Mouse (Mus musculus) ovary, adult 18-20 months (tissue): ENCODE results near the gene Mrpl2.

Experiments
- DNase-seq: peaks from one replicate; pipeline ENCODE4 v3.0.0; 2022; ENCODE audit warnings: low spot score, mixed read lengths

The Mrpl2 gene

GRCm38 (mm10) chr17:46645561-46646321 is at the start of gene Mrpl2, which contains the start of gene Klc4:
Gene Mrpl2 (plus strand): TSS chr17:46646229.
Gene Klc4 (minus strand): TSS chr17:46646022.
- peak; percentile 95 for DNase-seq

- DNase-seq = no peak
These were observed 48.1 kb upstream of the Mrpl2 start for GRCm38 (mm10) chr17:46597956-46598355.

- DNase-seq = no peak
These were observed 47.1 kb upstream of the Mrpl2 start for GRCm38 (mm10) chr17:46598963-46599362.

GRCm38 (mm10) chr17:46600569-46600968 is 45.5 kb upstream of the Mrpl2 start:
- DNase-seq = no peak

GRCm38 (mm10) chr17:46602212-46602611 is 43.8 kb upstream of the Mrpl2 start:
- no peak for DNase-seq

- DNase-seq = no peak
These were observed 42.8 kb upstream of the Mrpl2 start for GRCm38 (mm10) chr17:46603229-46603628.

- DNase-seq = no peak
These were observed 40.9 kb upstream of the Mrpl2 start for GRCm38 (mm10) chr17:46605126-46605525.

GRCm38 (mm10) chr17:46605987-46606386 is 40.0 kb upstream of the Mrpl2 start:
- no peak for DNase-seq

- no peak for DNase-seq
These were observed 36.1 kb upstream of the Mrpl2 start for GRCm38 (mm10) chr17:46609721-46610514.

- no peak for DNase-seq
These were observed 34.7 kb upstream of the Mrpl2 start for GRCm38 (mm10) chr17:46611316-46611715.

- no peak for DNase-seq
These were observed 33.8 kb upstream of the Mrpl2 start for GRCm38 (mm10) chr17:46612189-46612588.

GRCm38 (mm10) chr17:46612820-46613219 is 33.2 kb upstream of the Mrpl2 start:
- no peak for DNase-seq

GRCm38 (mm10) chr17:46613229-46613628 is 32.8 kb upstream of the Mrpl2 start:
- no peak for DNase-seq

GRCm38 (mm10) chr17:46617799-46618198 is 28.2 kb upstream of the Mrpl2 start:
- DNase-seq = no peak

GRCm38 (mm10) chr17:46618394-46618768 is 27.6 kb upstream of the Mrpl2 start:
- DNase-seq = no peak

- DNase-seq = no peak
These were observed 27.0 kb upstream of the Mrpl2 start for GRCm38 (mm10) chr17:46618769-46619682.

- DNase-seq = no peak
These were observed 26.2 kb upstream of the Mrpl2 start for GRCm38 (mm10) chr17:46619683-46620357.

GRCm38 (mm10) chr17:46621324-46621723 is 24.7 kb upstream of the Mrpl2 start:
- no peak for DNase-seq

GRCm38 (mm10) chr17:46622269-46622668 is 23.8 kb upstream of the Mrpl2 start:
- DNase-seq = no peak

- no peak for DNase-seq
These were observed 22.0 kb upstream of the Mrpl2 start for GRCm38 (mm10) chr17:46623819-46624557.

GRCm38 (mm10) chr17:46624598-46624997 is 21.4 kb upstream of the Mrpl2 start:
- no peak for DNase-seq
